Mouse (Mus musculus) mesoderm, embryonic 11.5 days (tissue): ENCODE measurements around the gene Pkd1.

Experiments
- DNase-seq: peaks from one replicate; pipeline ENCODE4 v3.0.0-alpha.2; 2012; ENCODE audit warnings: low read depth, low spot score

The Pkd1 gene

DNA sequence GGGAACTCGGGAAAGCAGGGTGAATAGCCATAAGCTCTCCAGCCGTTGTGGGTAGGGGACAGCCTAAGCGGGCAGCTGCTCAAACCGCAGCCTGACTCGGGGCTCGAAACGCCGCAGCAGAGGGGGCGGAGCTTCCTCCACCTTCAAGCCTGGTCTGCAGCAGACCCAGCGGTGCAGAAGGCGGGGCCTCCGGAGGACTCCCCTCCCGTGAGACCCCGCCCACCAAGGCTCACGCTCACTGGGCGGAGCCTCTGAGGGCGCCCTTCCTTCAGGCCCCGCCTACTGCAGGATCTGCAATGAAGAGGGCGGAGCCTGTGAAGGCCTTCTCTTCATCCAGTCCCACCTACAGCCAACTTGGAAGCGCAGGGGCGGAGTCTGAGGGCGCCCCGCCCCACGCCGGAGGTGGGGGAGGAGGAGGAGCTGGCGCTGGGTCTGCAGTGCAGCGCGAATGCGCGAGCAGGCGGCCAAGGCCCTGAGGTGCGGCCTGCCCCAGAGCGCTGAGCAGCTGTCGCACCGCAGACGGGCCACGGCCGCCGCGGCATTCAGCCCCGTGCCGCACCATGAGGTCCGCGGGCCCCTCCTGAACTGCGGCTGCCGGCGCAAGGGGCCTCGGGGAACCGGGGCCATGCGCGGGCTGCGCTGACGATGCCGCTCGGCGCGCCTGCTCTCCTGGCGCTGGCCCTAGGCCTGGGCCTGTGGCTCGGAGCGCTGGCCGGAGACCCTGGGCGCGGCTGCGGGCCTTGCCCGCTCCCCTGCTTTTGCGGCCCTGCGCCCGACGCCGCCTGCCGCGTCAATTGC lies at the start of gene Pkd1:
Gene Pkd1 (plus strand): TSS at position 217 of the 798 bp plus-strand sequence.
- peak; percentile 100 for DNase-seq

DNA sequence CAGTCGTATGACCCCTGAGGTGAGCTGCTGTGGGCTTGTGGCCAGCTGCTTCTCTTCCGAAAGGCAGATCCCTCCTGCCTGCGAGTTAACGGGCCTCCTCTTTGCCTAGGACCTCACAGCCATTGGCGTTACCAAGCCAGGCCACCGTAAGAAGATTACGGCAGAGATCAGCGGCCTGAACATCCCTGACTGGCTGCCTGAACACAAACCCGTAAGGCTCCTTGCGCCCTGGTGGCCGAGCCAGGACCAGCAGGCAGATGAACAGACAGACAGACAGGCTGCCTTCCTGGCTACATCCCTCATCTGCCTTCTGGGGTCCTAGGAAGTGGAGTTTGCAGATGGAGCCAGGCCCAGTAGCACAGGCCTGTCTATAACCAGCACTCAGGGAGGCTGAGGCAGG lies 47.4 kb upstream of the Pkd1 start:
- no peak for DNase-seq

DNA sequence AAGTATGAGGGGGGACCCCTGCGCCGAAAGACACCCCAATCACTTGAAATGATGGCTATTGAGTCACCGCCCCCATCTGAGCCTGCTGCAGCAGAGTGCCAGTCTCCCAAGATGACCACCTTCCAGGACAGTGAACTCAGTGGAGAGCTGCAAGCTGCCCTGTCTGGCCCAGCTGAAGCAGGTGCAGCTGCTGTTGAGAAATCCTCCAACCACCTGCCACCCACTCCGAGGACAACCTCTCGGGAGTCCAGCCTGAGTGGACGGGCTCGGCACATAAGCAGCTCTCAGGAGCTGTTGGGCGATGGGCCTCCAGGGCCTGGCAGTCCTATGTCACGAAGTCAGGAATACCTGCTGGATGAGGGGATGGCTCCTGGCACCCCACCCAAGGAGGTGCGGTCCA lies 45.5 kb upstream of the Pkd1 start:
- DNase-seq: no peak

DNA sequence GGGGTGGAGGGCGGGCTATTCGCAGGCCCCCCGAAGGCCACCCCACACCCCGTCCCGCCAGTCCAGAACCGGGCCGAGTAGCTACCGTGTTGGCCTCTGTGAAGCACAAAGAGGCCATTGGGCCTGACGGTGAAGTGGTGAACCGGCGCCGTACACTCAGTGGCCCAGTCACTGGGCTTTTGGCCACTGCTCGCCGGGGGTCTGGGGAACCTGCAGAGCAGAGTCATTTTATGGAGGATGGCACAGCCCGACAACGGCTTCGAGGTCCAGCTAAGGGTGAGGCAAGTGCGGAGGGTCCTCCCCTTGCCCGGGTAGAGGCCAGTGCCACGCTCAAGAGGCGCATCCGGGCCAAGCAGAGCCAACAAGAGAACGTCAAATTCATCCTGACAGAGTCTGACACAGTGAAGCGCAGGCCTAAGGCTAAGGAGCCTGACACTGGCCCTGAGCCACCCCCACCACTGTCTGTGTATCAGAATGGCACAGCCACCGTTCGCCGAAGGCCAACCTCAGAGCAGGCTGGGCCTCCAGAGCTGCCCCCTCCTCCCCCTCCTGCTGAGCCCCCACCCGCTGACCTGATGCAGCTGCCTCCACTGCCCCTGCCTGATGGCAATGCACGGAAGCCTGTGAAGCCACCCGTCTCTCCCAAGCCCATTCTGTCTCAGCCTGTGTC lies 44.2 kb upstream of the Pkd1 start:
- DNase-seq: no peak

DNA sequence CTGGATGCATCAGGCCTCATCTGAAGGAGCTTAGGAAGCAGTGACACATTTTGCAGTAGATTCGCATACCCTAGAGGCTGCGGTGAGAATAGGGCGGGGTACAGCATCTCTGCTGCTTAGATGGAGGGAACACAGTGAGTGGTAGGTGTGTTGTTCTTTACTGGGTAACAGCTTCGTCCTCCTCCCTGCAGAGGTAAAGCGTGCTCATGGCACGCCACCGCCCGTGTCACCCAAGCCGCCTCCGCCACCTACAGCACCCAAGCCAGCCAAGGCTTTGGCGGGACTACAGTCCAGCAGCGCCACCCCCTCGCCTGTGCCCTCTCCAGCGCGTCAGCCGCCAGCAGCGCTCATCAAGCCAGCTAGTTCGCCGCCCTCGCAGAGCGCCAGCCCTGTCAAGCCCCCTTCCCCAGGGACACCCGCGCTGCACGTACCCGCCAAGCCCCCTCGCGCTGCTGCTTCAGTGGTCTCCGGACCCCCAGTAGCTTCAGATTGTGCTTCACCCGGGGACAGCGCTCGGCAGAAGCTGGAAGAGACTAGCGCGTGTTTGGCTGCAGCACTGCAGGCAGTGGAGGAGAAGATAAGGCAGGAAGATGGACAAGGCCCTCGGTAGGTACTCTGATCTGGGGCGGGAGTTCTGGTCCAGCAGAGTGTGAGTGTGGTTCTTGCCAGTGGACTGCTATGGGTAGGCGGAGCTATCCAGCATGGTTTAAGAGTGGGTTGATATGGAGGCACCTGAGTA lies 43.1 kb upstream of the Pkd1 start:
- no peak for DNase-seq

DNA sequence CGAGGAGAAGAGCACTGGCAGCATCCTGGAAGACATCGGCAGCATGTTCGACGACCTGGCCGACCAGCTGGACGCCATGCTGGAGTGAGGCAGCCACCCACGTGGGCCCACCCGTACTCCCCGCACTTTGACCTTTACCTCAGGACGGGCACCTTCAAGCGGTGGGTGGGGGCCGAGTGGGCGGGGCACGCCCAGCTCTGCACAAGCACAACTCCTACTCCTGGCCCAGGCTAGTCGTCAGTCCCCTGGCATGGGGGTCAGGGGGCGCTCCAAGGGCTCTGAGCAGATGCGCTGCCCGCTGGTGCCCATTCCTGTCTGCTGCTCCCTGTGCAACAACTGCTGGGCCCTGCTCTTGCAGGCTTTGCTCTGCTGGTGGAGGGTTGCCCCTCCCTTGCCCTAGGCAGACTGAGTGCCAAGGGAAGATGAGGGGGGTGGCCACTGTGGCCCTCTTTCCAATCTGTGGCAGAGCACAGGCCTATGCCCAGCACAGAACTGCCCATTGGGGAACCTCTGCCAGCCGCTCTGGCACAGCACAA lies 42.4 kb upstream of the Pkd1 start:
- DNase-seq: no peak

DNA sequence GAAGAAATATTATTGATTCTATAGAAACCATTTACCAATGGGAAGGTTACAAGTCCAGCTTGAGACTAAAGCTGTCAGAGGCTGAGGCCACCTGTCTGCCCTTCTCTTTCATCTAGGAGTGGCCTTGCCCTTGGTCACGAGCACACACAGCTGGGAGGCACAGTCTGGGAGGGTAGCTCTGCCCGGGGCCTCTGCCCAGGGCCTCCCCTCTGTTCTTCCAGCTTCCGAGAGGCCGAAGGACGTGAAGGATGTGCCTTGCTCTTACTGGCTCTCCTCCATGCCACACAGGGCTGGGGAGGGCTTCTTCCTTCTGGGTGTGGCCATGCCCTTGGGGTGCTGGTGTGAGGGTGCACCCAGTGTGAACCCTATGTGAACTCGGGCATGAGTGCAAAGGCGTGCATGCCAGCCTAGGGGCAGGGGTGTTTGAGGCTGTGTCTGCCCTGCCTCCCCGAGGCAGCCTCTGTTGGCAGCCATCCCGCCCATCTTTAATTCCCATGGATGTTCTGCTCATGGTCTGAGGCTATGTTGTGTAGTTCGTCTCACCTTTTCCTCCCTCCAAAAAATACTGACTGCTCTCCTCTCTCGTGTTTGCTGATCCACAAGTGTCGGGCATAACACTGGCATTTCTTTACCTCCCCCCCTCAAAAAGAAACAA lies 41.7 kb upstream of the Pkd1 start:
- no peak for DNase-seq

DNA sequence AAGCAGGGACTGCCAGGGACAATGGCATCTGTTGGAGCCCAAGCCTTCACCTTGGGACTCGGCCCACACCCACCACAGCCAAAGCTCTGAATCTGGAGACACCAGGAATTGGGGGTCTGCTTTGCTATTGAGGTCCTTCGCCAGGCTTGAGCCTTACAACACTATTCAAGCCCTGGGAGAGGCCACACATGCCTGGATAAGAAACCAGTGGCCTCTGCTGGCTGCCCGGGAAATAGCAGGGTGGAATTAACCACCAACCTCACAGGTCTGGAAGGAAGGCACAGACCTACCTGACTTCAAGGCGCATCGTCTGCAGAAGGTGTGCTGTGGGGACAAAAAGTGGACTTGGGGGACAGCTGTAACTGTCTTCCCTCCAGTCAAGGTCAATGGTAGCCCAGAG lies 36.0 kb upstream of the Pkd1 start:
- no peak for DNase-seq

DNA sequence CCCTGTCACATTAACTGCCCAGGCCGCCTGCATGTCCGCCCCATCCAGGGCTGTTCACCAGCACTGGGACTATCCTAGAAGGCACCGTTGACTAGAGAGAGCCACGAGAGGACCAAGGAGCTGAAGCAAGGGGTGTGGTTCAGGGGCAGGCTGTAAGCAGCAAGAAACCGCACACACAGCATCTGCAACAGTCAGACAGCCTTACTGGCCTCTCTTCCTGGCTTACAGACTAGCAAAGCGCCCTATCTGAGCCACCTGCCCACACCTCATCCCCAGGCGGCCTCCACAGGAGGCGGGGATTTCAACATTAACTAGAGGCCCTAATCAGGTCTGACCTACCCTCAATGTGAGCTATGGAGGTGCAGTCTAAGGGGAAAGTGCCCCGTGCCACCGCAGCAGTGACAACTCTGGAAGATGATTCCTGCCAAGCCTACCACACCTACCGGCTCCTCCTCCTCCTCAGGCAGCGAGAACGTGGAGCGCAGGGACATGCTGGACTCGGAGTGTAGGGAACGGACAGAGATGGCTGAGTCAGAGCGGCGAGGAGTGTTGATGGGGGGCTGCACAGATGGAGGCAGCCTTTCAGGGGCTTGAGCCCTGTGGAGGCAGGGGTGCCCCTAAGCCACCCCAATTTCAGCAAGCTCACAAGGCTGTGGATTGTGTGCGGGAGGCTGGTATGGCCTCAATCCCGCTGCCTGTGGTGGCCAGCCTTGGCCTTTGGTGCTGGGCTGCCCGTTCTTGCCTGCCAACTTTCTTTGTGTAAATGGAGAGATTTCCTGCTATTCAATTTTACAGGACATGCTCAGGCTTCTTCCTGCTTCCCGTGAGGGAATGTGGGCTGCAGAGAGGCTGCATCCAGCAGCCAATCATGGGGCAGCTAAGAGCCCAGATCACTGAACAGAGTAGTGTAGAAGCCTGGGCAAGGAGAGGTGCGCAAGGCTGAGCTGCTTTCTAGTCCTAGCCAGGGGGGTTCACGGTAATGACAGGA lies 35.1 kb upstream of the Pkd1 start:
- DNase-seq: no peak

DNA sequence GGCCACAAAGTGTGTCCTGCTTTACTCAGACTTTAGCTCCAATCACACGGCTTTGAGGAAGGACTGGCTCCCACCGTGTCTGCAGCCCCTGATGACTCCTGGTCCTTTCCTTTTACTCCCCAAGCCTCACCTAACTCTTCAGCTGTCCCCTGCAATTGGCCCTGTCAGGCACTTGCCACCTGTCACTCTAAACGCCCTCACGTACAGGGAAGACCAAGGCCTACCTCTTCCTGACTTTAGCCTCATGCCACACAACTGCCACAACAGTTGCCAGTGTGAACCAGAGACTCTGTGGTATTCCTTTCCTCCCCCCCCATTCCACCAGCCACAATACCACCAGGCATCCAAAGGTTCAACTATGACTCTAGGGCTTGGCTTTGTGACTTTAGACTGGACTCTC lies 29.2 kb upstream of the Pkd1 start:
- DNase-seq: no peak

DNA sequence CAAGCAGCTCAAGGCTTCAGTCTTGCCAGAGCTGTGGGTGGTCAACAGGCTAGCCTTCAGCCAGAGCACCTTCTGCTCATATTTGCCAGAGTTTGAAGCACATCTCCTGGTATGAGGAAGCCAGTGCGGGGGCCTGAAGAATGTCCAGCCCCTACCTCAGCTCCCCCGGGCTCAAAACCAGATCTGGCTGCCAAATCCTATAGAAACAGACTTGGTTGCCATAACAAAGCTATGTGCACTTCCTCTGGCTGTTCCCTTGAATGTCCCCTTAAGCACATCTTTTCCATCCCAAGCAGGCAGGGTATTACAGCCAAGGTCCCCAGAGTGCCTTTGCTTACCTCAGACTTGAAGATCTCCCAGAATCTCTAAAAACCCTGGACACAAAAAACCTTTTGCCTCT lies 24.9 kb upstream of the Pkd1 start:
- no peak for DNase-seq

DNA sequence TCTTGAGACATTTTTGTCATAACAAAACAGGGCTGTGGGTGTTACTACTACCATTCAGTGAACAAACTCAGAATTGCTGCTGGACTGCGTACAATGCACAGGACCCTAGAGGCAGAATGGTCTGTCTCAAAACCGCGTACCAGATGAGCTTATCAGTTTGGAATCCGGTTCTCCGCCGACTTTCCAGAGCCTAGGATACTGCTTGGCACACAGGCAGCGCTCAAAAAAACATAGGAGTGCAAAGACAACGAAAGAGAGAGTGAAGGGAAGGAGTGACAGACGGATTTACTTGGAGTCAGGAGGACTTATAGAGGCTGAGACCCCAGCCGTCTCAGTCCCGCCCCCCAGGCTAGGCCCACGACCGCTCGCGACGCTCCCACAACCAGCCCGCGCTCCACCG lies 22.3 kb upstream of the Pkd1 start:
- peak; percentile 41 for DNase-seq

DNA sequence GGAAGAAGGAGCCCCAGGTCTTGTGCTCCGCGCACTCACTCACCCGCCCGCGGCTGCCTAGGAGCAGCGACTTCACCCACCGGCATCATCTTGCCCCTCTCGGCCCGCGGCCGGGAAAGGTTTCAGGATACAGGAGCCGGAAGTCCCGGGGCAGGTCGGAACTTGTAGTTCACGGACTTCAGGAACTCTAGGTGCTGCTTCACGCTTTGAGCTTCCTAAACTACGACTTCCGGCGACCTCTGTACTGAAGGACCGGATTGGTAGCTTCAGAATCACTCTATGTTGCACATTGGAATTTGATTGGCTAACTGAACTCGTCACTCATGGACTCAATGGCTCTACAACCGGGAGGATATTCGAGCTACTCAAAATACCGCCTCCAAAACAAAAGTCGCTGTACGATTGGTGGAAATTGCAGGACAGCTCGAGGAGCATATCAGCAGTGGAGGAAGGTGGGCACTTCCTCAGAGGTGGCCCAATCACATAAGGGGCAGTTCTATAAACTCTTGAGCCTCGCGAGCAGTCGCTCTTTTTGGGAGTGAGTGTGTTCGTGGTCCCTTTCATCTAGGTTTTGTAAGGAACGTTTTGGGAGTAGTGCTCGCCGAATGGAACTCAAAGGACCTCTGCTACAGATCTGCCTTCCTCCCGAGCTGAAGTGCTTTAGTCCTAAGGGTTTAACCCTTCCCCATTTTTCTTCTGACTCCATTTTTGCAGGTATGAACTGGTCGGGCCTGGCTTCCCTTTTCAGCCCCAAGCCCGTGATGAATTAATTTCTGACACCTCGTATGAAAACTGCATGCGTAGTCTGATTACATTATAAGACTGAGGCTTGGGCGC lies 21.7 kb upstream of the Pkd1 start, which contains the start of gene Traf7:
Gene Traf7 (minus strand): TSS at position 216 of the 837 bp plus-strand sequence.
- peak; percentile 99 for DNase-seq

DNA sequence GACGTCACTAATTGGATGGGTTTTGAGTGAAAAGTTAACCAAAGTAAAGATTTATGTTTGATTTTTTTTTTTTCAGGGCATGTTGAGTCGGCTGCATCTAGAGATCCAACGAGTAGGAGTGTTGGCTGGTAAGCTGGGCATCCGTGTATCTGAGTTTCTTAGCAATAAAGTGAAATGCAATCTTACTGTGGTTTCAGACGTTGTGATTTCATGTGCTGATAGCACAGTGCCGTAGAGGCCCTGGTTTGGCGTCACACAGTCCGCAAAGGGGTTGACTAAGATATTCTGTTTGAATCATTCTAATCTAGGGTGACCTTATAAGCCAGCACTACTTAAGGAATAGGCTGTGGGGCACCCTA lies 21.1 kb upstream of the Pkd1 start:
- no peak for DNase-seq

DNA sequence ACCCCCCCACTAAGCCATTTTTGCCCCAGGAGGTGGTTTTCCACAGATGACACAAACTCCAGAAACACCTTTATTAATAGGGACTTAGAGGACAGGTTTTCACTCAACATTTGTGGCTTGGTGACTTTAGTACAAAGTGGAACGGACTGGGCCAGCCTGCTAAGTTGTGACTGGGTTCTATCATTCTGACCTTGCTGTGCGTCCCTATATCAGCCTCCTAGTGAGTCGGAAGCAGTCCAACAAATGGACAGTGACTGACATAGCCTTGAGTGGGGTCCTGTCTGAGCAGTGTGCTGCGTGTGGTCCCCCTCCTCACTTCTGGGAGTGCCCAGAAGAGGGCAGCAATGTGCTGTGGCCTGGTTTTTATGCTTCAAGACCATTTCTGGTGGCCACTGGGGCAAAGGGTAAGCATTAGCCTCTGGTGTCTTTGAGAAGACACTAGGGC lies 20.6 kb upstream of the Pkd1 start:
- DNase-seq: peak; percentile 91

DNA sequence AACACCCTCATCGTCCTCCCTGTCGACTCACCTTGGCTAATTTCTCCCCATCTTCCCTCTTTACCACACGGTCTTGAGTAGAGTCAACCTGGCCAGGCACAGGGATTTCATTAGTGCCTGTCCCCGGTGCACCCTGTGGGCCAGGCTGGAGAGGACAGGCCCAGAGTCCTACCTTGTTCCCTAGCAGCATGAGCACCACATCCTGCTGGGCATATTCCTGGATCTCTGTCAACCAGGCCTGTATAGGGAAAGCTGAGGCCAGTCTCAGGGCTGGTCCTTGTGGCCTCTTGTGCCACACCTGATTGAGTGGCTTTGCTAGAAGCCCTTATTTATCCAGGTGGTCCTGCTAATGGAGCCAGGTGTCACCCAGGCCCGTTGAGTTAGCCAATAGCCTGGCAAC lies 19.8 kb upstream of the Pkd1 start:
- no peak for DNase-seq

DNA sequence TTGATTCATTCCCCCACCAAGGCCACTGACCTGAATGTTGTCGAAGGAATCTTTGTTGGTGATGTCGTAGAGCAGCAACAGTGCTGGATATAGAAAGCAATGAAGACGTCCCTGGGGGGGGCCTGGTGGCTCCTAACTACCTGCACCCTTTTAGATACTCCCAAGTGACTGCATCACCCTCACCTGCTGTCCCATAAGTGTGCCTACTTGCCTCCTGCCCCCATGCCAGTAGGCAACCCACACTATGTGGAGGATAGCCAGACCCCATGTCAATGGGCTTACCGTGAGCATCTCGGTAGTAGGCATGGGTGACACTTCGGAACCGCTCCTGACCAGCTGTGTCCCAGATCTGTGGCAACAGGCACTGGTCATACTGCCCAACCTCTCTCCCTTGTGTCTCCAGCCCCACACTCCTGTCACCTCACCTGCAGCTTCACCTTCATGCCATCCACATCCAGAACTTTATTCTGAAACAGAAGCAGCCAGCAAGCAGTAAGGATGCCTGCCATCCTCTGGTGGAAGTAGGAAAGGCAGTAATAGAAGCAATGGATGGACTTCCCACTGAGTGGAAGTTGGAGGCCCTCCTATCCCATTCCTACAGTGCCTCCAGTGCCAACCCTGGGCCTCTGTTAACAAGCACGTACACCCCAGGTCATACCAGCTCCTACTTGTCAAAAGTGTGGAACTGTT lies 19.1 kb upstream of the Pkd1 start:
- DNase-seq: no peak

DNA sequence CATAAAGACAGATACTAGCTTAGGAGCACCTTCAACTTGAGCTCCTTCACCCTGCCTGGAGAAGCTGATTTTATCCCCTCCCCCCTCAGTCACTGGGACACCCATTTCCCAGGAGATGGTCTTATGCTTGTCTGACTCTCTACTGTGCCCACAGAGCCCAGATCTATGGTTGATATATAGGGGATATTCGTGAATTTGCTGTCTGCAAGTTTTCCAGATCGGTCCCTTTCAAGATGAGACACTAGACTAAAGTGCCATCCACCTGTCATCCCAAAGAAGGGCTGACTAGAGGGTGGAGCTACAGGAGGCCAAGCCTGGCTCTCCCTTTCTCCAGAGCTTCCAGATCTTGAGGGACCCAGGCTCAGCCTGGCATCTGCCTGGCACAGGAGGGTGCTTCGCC lies 18.6 kb upstream of the Pkd1 start:
- no peak for DNase-seq

DNA sequence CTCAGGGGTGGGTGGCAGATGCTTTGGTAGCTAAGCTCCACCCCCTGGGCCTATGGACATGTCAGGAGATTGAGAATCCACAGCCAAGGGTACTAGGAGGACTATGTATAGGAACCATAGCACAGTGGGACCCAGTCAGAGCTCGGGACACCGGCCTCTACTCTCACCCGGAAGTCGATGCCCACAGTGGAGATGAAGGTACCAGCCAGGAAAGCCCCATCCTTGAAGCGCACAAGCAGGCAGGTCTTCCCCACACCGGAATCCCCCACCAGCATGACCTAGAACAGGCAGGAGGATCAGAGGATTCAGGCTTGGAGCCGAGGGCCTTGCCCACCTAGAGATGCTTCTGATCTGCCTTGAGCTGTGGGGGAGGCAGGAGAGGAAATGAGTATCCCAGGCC lies 17.6 kb upstream of the Pkd1 start:
- DNase-seq: no peak
